Mouse (Mus musculus): ENCODE data around the gene Ndc80.
"Not testable (repeated sequence)": the region's sequence is repeated elsewhere in the genome, so short reads cannot be mapped to it uniquely, and the experiment has no call there.

Gene Ndc80

DNA sequence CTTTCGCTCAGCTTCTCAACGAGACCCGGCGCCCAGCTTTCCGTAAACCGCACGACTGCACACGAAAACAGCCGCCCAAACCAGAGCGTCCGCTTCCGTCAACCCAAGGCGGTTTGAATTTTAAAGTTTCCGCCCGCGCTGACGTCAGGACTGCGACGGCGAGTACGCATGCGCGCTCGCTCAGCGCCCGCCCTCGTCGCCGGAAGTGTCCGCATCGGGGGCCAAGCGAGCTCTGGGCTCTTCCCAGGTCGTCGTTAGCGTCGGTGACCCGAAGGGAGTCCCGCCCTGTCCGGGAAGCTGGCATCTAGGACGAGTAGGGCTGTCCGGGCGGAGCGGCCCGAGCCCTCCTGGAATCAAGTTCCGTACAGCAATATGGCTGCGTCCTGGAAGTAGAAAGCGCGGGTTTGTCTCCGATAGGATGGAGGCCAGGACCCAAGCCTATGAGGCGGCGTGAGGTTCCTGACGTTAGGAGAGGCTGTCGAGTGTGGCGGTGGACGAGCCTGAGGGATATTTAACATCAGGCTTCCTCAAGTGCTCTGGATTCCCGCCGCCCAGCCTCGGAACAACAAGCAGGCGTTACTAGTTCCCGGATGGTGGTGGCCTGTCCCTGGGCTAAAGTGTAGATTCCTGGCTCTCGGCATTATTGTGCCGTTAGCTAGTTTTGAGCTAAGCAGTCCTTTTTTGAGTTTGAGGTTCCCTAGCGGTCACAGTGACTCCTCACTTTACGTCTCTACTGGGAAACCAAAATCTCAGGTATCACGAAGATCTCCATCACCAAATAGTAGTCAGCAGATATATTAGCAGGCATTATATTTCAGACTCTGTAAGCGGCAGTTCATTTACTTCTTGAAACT, at the start of gene Ndc80:
Gene Ndc80 (minus strand): TSS at position 147 of the 854 bp plus-strand sequence.
- ATAC-seq (ENCODE audit: insufficient number of reproducible peaks, low FRiP score, low TSS enrichment): peak; percentile 99

DNA sequence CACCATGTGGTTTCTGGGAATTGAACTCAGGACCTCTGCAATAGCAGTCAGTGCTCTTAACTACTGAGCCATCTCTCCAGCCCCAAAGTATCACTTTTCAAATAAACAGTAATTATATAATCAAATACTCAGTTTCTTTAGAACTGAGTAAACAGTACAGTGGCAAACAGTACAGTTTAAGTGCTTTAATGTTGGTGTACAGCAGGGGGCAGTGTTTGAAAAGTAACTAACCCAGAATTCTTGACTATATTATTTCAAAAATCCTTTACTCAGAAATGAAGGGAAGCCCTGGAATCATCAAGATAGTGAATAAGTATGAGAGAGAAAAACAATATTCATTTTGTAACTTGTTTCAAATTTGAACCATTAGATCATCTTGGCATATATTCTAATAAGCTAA, 35.0 kb upstream of the Ndc80 start:
- no peak for ATAC-seq (ENCODE audit: insufficient number of reproducible peaks, low FRiP score, low TSS enrichment)

DNA sequence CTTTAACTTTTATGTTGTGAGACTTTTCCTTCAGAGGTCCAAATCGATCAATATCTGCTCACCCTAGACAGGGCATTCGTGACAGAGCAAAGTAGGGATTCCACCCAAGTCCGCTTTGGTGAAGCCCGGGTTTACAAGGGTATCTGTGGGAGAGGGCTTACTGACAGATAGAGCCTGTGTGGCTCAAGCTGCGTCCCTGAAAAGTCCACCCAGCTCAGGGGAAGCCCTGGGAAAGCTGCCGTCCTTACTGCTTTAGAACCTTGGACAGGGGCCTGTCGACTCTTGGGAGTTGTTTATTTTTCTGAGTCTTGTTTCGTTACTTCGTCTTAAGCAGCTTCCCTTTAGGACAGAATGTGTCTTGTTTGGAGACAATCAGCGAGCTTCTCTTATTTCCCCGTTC, 26.2 kb upstream of the Ndc80 start:
- no peak for ATAC-seq (ENCODE audit: insufficient number of reproducible peaks, low FRiP score, low TSS enrichment)

- ATAC-seq (ENCODE audit: insufficient number of reproducible peaks, low FRiP score, low TSS enrichment): peak; percentile 96
These were observed 25.2 kb upstream of the Ndc80 start, which contains the start of gene Spdya for GRCm38 (mm10) chr17:71551757-71552451. TSS of gene Spdya (plus strand) at chr17:71552061.

DNA sequence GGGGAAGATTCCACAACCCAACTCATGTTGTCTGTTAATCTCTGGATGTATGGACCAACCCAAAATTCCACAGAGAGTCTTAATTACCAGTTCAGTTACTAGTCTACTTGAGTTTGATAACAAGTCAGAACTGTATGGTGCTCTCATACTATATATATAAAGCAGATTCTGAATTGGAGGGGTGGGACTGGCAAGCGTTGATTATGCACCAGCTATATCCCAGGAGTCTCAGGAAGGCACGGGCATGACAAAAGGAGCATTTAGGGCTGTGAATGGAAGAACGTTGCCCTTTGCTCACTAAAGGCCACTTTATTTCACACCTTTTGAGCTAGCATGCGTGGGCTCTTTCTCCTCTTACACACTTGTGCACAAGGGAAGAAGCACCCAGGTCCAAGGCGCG, 24.7 kb upstream of the Ndc80 start:
- no peak for ATAC-seq (ENCODE audit: insufficient number of reproducible peaks, low FRiP score, low TSS enrichment)

DNA sequence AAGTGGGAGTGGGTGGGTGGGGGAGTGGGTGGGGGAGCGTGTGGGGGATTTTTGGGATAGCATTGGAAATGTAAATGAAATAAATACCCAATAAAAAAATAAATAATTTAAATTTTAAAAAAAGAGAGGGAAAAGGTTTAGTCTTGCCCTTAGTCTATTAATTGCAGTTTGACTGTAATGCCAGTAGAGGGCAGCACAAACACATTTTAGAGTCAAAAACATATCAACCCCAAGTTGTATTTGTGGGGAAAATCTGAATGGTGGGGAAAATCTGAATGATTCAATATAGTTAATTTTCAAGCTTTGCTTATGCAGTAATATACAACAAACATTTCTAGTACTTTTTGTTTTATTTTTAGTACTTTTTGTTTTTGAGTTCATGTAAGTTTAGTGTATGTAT, 21.9 kb upstream of the Ndc80 start:
- no peak for ATAC-seq (ENCODE audit: insufficient number of reproducible peaks, low FRiP score, low TSS enrichment)

GRCm38 (mm10) chr17:71537164-71537563, 10.5 kb upstream of the Ndc80 start:
- no peak for ATAC-seq (ENCODE audit: insufficient number of reproducible peaks, low FRiP score, low TSS enrichment)

GRCm38 (mm10) chr17:71535595-71535994, 8.9 kb upstream of the Ndc80 start:
- not testable (repeated sequence) for ATAC-seq (ENCODE audit: insufficient number of reproducible peaks, low FRiP score, low TSS enrichment)

DNA sequence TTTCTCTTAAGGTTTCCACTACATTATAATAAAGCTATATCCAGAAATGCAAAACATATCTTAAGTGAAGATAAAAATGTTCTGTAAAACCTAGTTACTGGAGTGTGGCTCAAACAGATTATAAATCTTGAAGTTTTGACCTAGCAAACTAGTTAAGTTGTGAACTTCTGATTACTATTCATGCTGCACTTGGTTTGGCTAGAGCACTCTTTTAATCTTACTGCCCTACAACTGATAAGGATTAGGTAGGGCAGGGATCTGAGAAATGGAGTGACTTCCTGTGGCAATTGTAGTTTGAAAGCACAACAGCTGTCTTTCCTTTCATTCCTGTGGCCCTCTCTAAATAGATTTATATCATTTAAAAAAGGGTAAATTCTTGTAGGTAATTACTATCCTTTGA, 1.4 kb upstream of the Ndc80 start:
- ATAC-seq (ENCODE audit: insufficient number of reproducible peaks, low FRiP score, low TSS enrichment): no peak

GRCm38 (mm10) chr17:71526302-71526708, 352 bp downstream of the Ndc80 start:
- peak; percentile 45 for ATAC-seq (ENCODE audit: insufficient number of reproducible peaks, low FRiP score, low TSS enrichment)

GRCm38 (mm10) chr17:71510297-71510696, 16.4 kb downstream of the Ndc80 start:
- ATAC-seq (ENCODE audit: insufficient number of reproducible peaks, low FRiP score, low TSS enrichment): no peak

DNA sequence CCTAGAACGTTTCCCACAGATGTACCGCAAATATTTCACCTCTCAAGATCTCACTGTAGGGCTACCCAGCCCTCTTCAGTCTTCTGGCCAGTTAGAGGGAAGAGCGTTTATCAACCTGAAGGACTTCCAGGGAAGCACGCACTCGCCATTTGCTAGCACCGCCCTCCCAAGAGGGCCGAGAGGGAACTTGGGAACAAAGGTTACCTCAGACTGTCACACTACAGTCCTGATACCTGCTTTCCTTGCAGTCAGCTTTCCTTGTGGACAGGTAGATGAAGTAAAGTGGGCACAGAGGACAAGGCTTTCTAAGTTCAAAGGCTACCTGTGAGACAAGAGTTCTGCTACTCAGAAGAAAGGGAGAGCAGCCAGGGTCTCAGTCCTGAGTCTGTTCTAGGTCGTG, 19.8 kb downstream of the Ndc80 start:
- no peak for ATAC-seq (ENCODE audit: insufficient number of reproducible peaks, low FRiP score, low TSS enrichment)

DNA sequence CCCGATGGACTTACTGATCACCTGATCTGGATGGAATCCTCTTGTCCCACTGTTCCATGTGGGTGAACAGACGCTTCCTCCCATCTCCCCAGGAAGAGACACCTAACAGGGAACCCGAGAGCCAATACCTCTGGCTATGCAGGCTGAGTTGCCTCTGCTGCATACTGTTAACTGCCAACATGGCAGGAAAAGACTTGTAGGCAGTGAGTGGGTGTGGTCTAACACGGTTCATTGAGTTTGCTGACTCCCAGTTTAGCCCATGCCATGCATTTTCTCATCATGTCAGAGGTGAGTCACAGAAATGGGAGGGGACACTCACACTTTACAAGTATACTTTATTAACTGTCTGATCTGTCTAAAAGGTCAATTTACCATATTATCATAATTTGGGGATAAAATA, 30.9 kb downstream of the Ndc80 start:
- no peak for ATAC-seq (ENCODE audit: insufficient number of reproducible peaks, low FRiP score, low TSS enrichment)

GRCm38 (mm10) chr17:71491332-71491686, 35.3 kb downstream of the Ndc80 start:
- ATAC-seq (ENCODE audit: insufficient number of reproducible peaks, low FRiP score, low TSS enrichment): no peak

DNA sequence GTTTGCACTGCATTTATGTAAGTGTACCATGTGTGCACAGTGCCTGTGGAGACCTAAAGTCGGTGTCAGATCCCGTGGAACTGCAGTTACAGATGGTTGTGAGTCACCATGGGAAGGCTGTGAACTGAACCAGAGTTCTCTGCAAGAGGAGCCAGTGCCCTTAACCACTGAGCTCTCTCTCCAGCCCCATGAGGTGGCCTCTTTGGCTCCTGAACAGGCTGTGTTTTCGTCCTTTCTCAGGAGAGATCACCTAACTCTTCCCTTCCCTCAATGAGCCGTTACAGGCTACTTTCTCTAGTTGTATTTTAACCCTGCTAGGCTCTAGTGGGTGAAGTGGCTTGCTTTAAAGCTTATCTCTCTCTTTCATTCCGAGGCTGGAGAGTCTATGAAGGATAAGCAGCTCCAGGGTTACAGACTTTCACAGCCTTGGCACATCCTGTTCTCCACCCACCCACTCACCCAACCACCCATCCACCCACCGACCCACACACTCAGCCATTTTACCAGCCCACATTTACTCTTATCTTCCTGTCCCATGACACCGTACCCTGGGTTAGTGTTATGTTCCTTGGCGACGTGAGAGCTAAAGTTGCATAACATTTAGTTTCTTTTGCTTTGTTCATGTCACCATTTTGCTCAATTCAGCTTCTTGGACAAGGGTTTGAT, 35.9 kb downstream of the Ndc80 start:
- ATAC-seq (ENCODE audit: insufficient number of reproducible peaks, low FRiP score, low TSS enrichment): no peak

DNA sequence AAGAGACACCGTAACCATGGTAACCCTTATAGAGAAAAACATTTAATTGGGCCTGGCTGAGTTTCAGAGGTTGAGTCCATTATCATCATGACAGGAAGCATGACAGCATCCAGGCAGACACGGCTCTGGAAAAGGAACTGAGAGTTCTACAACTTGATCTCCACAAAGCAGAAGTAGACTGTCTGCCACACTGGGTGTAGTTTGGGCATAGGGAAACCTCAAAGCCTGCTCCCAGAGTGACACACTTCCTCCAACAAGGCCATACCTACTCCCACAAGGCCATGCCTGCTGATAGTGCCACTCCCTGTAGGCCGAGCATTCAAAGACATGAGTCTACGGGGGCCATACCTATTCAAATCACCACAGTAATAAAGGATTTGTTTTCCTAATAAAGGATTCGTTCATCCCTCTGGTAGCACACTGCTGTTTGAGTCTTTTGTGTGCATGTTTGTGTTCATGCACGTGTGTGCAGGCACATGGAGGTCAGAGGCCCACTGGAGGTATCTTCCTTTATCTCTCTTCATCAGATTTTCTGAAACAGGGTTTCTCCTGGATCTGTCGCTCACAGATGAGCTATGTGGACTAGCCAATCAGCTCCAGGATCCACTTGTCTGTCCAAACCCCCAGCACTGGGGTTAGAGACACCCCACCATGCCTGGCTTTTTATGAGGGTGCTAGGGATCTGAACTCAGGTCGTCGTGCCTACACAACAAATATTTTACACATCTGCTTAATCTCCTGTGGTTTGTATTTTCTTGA, 36.8 kb downstream of the Ndc80 start:
- no peak for ATAC-seq (ENCODE audit: insufficient number of reproducible peaks, low FRiP score, low TSS enrichment)

GRCm38 (mm10) chr17:71486231-71486851, 40.3 kb downstream of the Ndc80 start:
- no peak for ATAC-seq (ENCODE audit: insufficient number of reproducible peaks, low FRiP score, low TSS enrichment)

- ATAC-seq (ENCODE audit: insufficient number of reproducible peaks, low FRiP score, low TSS enrichment): no peak
These were observed 40.8 kb downstream of the Ndc80 start for GRCm38 (mm10) chr17:71485791-71486230.

DNA sequence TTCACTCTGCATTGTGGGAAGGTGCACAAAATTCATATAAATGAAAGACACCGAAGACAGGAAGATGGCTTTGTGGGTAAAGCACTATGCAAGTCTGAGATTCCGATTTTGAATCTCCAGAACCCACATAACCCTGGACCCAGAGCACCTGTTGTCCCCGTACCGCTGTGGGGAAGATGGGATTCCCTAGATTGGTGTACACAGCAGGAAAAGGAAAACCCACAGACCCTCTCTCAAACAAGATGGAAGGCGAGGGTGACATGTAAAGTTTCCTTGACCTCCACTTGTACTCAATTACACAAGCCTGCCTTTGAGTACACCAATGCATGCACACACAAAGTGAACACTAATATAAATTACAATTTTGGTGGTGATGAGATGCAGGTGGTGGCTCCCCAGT, 41.9 kb downstream of the Ndc80 start:
- ATAC-seq (ENCODE audit: insufficient number of reproducible peaks, low FRiP score, low TSS enrichment): no peak
